Mouse (Mus musculus) erythroblast, embryonic 14.5 days (primary cell): ENCODE measurements around the gene Mycbp2. TPM values are rescaled to one million over a fixed set of nuclear protein-coding genes. Genes with fewer than 3 reads are reported as not detected.

Source experiments
- H3K27me3 ChIP-seq: 2 replicates; pipeline ENCODE4 v1.6.1; 2012; ENCODE audit warnings: inconsistent platforms; ENCODE audit not compliant: control insufficient read depth
- H3K36me3 ChIP-seq: 2 replicates; pipeline ENCODE4 v1.6.1; 2012; ENCODE audit warnings: mild to moderate bottlenecking, inconsistent platforms; ENCODE audit not compliant: control insufficient read depth
- H3K4me1 ChIP-seq: 2 replicates; pipeline ENCODE4 v1.6.1; 2012; ENCODE audit warnings: inconsistent platforms; ENCODE audit not compliant: control insufficient read depth
- H3K4me3 ChIP-seq: replicated peaks from 2 replicates; pipeline ENCODE3; 2012; ENCODE audit warnings: moderate library complexity, mild to moderate bottlenecking, inconsistent platforms
- H3K9me3 ChIP-seq: 2 replicates; pipeline ENCODE4 v1.6.1; 2012; ENCODE audit warnings: low read length, inconsistent platforms, mixed read lengths; ENCODE audit not compliant: control insufficient read depth
- GATA1 ChIP-seq: IDR thresholded peaks from 2 replicates; pipeline ENCODE4 v1.6.1; 2012; ENCODE audit warnings: low read length, inconsistent platforms, mixed read lengths
- TAL1 ChIP-seq: IDR thresholded peaks from 3 replicates; pipeline ENCODE4 v1.6.1; 2012; ENCODE audit warnings: low read length, inconsistent platforms, mixed read lengths
- polyA plus RNA-seq: library from polyadenylated mRNA; stranded (reverse); fragments of >175 nt; gene quantifications from 2 replicates; pipeline ENCODE4 v1.2.3, GENCODE M21; 2012

Mycbp2 gene
- polyA plus RNA-seq, 1 experiment = 0.17 TPM

GRCm38 (mm10) chr14:103087846-103088245 lies 258.8 kb downstream of the Mycbp2 start:
- Histone ChIP-seq H3K9me3 (no peaks in the 10 kb centered on the region), H3K4me1 (peaks cover 65% of the 10 kb centered on the region), H3K27me3 (peaks cover 10% of the 10 kb centered on the region), H3K36me3 (peaks cover 95% of the 10 kb centered on the region), H3K4me3 (no peak overlapping the region)
- TF ChIP-seq TAL1 (no peak), GATA1 (no peak)

- peak overlapping the region; percentile 53 for H3K4me3 ChIP-seq
- TF ChIP-seq GATA1 = no peak
- TF ChIP-seq TAL1 = no peak
- peaks cover 13% of the 10 kb centered on the region for H3K27me3 ChIP-seq
- peaks cover 69% of the 10 kb centered on the region for H3K4me1 ChIP-seq
- no peaks in the 10 kb centered on the region for H3K9me3 ChIP-seq
- peaks cover 95% of the 10 kb centered on the region for H3K36me3 ChIP-seq
Observed at GRCm38 (mm10) chr14:103086671-103087324, 259.8 kb downstream of the Mycbp2 start.

- Histone ChIP-seq H3K4me1 (peaks cover 68% of the 10 kb centered on the region), H3K27me3 (peaks cover 13% of the 10 kb centered on the region), H3K36me3 (peaks cover 92% of the 10 kb centered on the region), H3K9me3 (no peaks in the 10 kb centered on the region), H3K4me3 (peak overlapping the region; percentile 53)
- TF ChIP-seq TAL1 = peak; percentile 31; the same call in 1 of the 3 replicates
- TF ChIP-seq GATA1 = peak; percentile 80
Observed at GRCm38 (mm10) chr14:103085840-103086533, 260.6 kb downstream of the Mycbp2 start.

GRCm38 (mm10) chr14:103079209-103079977 lies 267.2 kb downstream of the Mycbp2 start:
- Histone ChIP-seq H3K4me3 (no peak overlapping the region), H3K9me3 (no peaks in the 10 kb centered on the region), H3K27me3 (peaks cover 11% of the 10 kb centered on the region), H3K36me3 (peaks cover 91% of the 10 kb centered on the region), H3K4me1 (peaks cover 32% of the 10 kb centered on the region)
- TF ChIP-seq GATA1 = no peak

GRCm38 (mm10) chr14:103078006-103078912 lies 268.4 kb downstream of the Mycbp2 start:
- Histone ChIP-seq H3K36me3 (peaks cover 89% of the 10 kb centered on the region), H3K4me3 (no peak overlapping the region), H3K9me3 (no peaks in the 10 kb centered on the region), H3K4me1 (peaks cover 31% of the 10 kb centered on the region), H3K27me3 (peaks cover 10% of the 10 kb centered on the region)
- TF ChIP-seq TAL1 (no peak), GATA1 (no peak)

- H3K4me3 ChIP-seq = no peak overlapping the region
- no peak for TF ChIP-seq GATA1
- no peak for TF ChIP-seq TAL1
- H3K4me1 ChIP-seq = peaks cover 32% of the 10 kb centered on the region
- H3K9me3 ChIP-seq = no peaks in the 10 kb centered on the region
- peaks cover 2% of the 10 kb centered on the region; the same call in 1 of the 2 replicates for H3K27me3 ChIP-seq
- H3K36me3 ChIP-seq = peaks cover 89% of the 10 kb centered on the region
Observed at GRCm38 (mm10) chr14:103077272-103078005, 269.2 kb downstream of the Mycbp2 start.

- H3K36me3 ChIP-seq = peaks cover 86% of the 10 kb centered on the region
- TF ChIP-seq TAL1 (no peak), GATA1 (no peak)
- no peaks in the 10 kb centered on the region for H3K27me3 ChIP-seq
- H3K9me3 ChIP-seq = no peaks in the 10 kb centered on the region
- H3K4me3 ChIP-seq = no peak overlapping the region
- H3K4me1 ChIP-seq = peaks cover 48% of the 10 kb centered on the region
Observed at GRCm38 (mm10) chr14:103075166-103075565, 271.4 kb downstream of the Mycbp2 start.

- Histone ChIP-seq H3K36me3 (peaks cover 73% of the 10 kb centered on the region), H3K9me3 (no peaks in the 10 kb centered on the region), H3K4me1 (peaks cover 55% of the 10 kb centered on the region), H3K4me3 (no peak overlapping the region), H3K27me3 (no peaks in the 10 kb centered on the region)
- no peak for TF ChIP-seq TAL1
- no peak for TF ChIP-seq GATA1
Observed at GRCm38 (mm10) chr14:103073825-103074224, 272.8 kb downstream of the Mycbp2 start.
